Mouse (Mus musculus) activated CD4-positive, CD25-positive, alpha-beta regulatory T cell, adult 9 weeks (primary cell): ENCODE results near the gene Tchh. TPM values are rescaled to one million over a fixed set of nuclear protein-coding genes. Genes with fewer than 3 reads are reported as not detected.

Source experiments
- polyA plus RNA-seq: library from polyadenylated mRNA; unstranded; fragments of 100-300 nt; shearing (Covaris generic); gene quantifications from one replicate; pipeline ENCODE4 v1.2.1, GENCODE M21; 2017

The Tchh gene
- polyA plus RNA-seq, result 0.06 TPM

DNA sequence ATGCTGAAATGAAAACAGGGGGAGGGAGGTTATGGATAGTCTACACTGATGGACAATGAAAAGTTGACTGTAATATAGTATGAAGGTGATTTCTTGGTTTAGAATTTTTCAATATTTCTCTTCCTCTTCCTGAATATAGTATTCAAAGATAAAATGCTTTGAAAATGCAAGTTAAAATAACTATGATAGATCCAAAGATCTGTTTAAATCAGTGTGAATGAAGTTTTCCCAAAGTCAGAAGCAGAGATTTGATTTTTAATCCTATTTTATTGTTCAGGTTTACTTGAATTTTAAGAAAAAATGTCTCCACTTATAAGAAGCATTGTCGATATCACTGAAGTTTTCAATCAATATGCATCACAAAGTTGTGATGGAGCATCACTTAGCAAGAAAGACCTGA lies at the start of gene Tchh:
Gene Tchh, plus strand, starts transcription at position 301 of the 400 bp plus-strand sequence.

DNA sequence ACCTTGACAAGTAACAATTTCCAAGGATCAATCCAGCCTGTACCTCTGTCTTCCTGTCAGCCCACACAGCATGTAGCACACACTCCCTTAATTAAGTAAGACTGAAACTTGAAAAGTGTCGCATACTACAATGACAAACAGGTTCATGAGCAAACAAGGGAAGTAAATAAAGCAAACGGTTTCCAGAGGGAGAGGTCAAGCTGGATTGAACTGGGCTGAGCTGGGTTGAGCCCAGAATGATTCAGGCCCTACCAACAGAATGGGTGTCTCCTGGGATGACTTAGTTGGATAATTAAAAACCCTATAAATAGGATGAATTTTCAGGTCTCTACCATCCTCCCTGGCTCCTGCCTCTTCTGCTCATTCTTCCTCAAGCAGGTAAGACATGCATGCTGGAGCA lies 48.8 kb upstream of the Tchh start, which contains the start of gene Rptn:
Gene Rptn, plus strand, starts transcription at position 334 of the 400 bp plus-strand sequence.

DNA sequence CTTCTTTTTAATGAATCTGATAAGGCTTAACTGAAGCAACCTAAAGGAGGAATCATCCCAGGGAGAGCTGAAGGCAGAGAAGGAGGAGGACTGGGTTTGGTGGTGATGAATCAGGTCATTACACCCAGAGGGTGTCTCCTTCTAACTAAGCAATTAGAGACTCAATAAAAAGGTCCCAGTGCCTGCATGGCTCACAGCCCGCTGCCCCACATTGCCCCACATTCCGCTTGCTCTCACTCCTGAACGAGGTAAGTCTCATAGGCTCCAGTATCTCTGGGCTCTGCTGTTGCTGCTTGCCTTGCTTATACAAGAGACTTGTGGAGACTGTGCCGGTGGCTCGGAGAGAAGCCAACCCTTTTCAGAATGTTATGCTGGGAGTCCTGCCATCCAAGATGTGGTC lies 26.4 kb downstream of the Tchh start, which contains the start of gene Tchhl1:
Gene Tchhl1, plus strand, starts transcription at position 194 of the 400 bp plus-strand sequence.

Other genes with a start within 250 kb of the Tchh start
- gene Flg2, start 245.1 kb upstream of the Tchh start, polyA plus RNA-seq, result not detected
- not detected for gene Flg, start 168.8 kb upstream of the Tchh start, polyA plus RNA-seq
- gene Hrnr, start 122.6 kb upstream of the Tchh start, polyA plus RNA-seq, result not detected
- gene Rptn, start 48.6 kb upstream of the Tchh start, polyA plus RNA-seq, result not detected
- gene Tchhl1, start 26.4 kb downstream of the Tchh start, polyA plus RNA-seq, result not detected
- gene S100a11, start 78.2 kb downstream of the Tchh start, polyA plus RNA-seq, result 876 TPM
- gene S100a10, start 112.8 kb downstream of the Tchh start, polyA plus RNA-seq, result 1,518 TPM
- gene Tdpoz2, start 210.4 kb downstream of the Tchh start, polyA plus RNA-seq, result not detected
- gene Tdpoz1, start 234.0 kb downstream of the Tchh start, polyA plus RNA-seq, result not detected